9 mouse cellular contexts compared by ENCODE assay signal in the genomic region with DNA sequence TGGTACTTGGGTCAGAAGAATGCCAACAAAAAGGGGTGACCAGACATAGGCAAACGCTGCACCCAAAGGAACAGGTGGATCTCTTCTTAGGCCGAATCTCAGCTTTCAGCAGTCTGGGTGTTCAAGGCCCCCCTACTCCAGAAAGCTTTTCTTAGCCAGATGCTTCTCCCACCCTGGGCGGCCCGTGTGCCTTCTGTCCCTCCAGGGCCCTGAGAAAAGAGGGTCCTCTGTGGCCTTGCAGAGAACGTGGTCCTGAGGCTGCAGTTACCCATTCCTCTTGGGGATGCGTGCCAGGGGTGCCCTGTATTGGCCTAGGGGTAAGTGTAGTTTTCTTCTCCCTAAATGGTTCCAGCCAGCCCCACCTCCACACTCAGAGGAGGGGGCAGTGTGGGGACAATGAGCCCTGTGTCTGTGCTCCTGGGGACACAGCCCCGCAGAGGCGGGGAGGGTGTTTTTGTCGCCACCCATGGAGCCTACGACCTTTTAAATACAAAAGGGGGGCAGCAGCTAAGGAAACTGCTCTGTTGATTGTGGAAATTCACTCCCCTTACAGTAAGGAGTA. TPM values are rescaled to one million over a fixed set of nuclear protein-coding genes. Genes with fewer than 3 reads are reported as not detected.
DNase-seq lines count a peak whose midpoint lies in the region; ATAC-seq and TF ChIP-seq lines count a peak whose summit lies in the region.
"Had no signal": no experiment of that assay in that cellular context is flagged by ENCODE, and none has a peak within 500 bp of the region (broad histone marks: within the 10 kb centered on the region; RNA-seq: fewer than 3 reads in every experiment).

No protein-coding gene starts in this region.

- peak; percentile 77 for ATAC-seq in forebrain, embryonic 12.5 days (ENCODE audit: low FRiP score)
- peak; percentile 75 for ATAC-seq in neural tube, embryonic 14.5 days (ENCODE audit: low read depth)
- no peak for ATAC-seq in heart, embryonic 12.5 days (ENCODE audit: insufficient number of reproducible peaks, low FRiP score)

- H3K4me2 ChIP-seq in forebrain, embryonic 12.5 days, result peak overlapping the region; percentile 4
- no peak overlapping the region for H3K4me2 ChIP-seq in neural tube, embryonic 14.5 days (ENCODE audit: low read depth, low read length)
- no peak overlapping the region for H3K4me2 ChIP-seq in heart, embryonic 12.5 days
- H3K4me2 ChIP-seq: lung, embryonic 14.5 days had no signal

- 0 out of 2 replicates have a peak, but pooled peaks cover 4% of the 10 kb centered on the region for H3K27me3 ChIP-seq in forebrain, embryonic 12.5 days
- no peaks in the 10 kb centered on the region for H3K27me3 ChIP-seq in limb, embryonic 10.5 days (ENCODE audit: low read depth, poor library complexity, severe bottlenecking)
- no peaks in the 10 kb centered on the region for H3K27me3 ChIP-seq in neural tube, embryonic 14.5 days (ENCODE audit: control insufficient read depth, insufficient read depth, low read length)
- H3K27me3 ChIP-seq in heart, embryonic 12.5 days (replicated peaks), result peaks cover 42% of the 10 kb centered on the region

- no peak overlapping the region for H3K4me3 ChIP-seq in layer of hippocampus, adult 2 months
- H3K4me3 ChIP-seq in forebrain, embryonic 12.5 days (replicated peaks), result no peak overlapping the region
- peak overlapping the region; percentile 18; the same call in 1 of the 2 replicates for H3K4me3 ChIP-seq in limb, embryonic 10.5 days
- no peak overlapping the region for H3K4me3 ChIP-seq in neural tube, embryonic 14.5 days (ENCODE audit: low read depth, low read length)
- no peak overlapping the region for H3K4me3 ChIP-seq in heart, embryonic 12.5 days

- no peak for DNase-seq in layer of hippocampus, adult 2 months (ENCODE audit: low spot score in 2 of 2)
- DNase-seq in layer of hippocampus, adult 8-10 months (ENCODE audit: low spot score in 2 of 2), result no peak
- peak; percentile 50 for DNase-seq in limb, embryonic 10.5 days (ENCODE audit: low spot score)
- DNase-seq in adrenal gland, adult 18-20 months (ENCODE audit: low spot score in 2 of 2), result no peak
- DNase-seq in cerebellum, adult 8-10 months, result no peak

- H3K9me3 ChIP-seq in forebrain, embryonic 12.5 days, result no peaks in the 10 kb centered on the region
- H3K9me3 ChIP-seq in limb, embryonic 10.5 days (replicated peaks), result no peaks in the 10 kb centered on the region
- no peaks in the 10 kb centered on the region for H3K9me3 ChIP-seq in neural tube, embryonic 14.5 days (ENCODE audit: control insufficient read depth, low read length)
- no peaks in the 10 kb centered on the region for H3K9me3 ChIP-seq in heart, embryonic 12.5 days (replicated peaks)

- peaks cover 49% of the 10 kb centered on the region for H3K4me1 ChIP-seq in forebrain, embryonic 12.5 days
- peaks cover 77% of the 10 kb centered on the region for H3K4me1 ChIP-seq in limb, embryonic 10.5 days
- H3K4me1 ChIP-seq in neural tube, embryonic 14.5 days (ENCODE audit: control insufficient read depth, insufficient read depth, low read length), result peaks cover 18% of the 10 kb centered on the region
- peaks cover 39% of the 10 kb centered on the region for H3K4me1 ChIP-seq in heart, embryonic 12.5 days (replicated peaks)

- H3K36me3 ChIP-seq in forebrain, embryonic 12.5 days (replicated peaks), result no peaks in the 10 kb centered on the region
- H3K36me3 ChIP-seq in limb, embryonic 10.5 days, result peaks cover 76% of the 10 kb centered on the region
- H3K36me3 ChIP-seq in neural tube, embryonic 14.5 days (ENCODE audit: control insufficient read depth, insufficient read depth, low read length), result no peaks in the 10 kb centered on the region
- no peaks in the 10 kb centered on the region for H3K36me3 ChIP-seq in heart, embryonic 12.5 days

- no peak for TF ChIP-seq CTCF in layer of hippocampus, adult 2 months (conservative IDR thresholded peaks at IDR 0.05)

- 0 out of 2 replicates have a peak overlapping the region, but pooled peaks have one; percentile 36 for H3K9ac ChIP-seq in forebrain, embryonic 12.5 days
- no peak overlapping the region for H3K9ac ChIP-seq in neural tube, embryonic 14.5 days (replicated peaks; ENCODE audit: low read depth, low read length)
- H3K9ac ChIP-seq in heart, embryonic 12.5 days, result no peak overlapping the region
- H3K9ac ChIP-seq: lung, embryonic 14.5 days had no signal

- 28% methylated on average over 10 of the region's 10 CpGs for WGBS in forebrain, embryonic 12.5 days
- WGBS in limb, embryonic 10.5 days, result 36% methylated on average over 10 of the region's 10 CpGs
- WGBS in neural tube, embryonic 14.5 days, result 23% methylated on average over 10 of the region's 10 CpGs
- 51% methylated on average over 10 of the region's 10 CpGs for WGBS in heart, embryonic 12.5 days

- peak overlapping the region; percentile 73 for H3K27ac ChIP-seq in layer of hippocampus, adult 2 months
- peak overlapping the region; percentile 72 for H3K27ac ChIP-seq in forebrain, embryonic 12.5 days
- peak overlapping the region; percentile 90 for H3K27ac ChIP-seq in limb, embryonic 10.5 days
- H3K27ac ChIP-seq in neural tube, embryonic 14.5 days (ENCODE audit: low read depth, low read length), result peak overlapping the region; percentile 57
- no peak overlapping the region for H3K27ac ChIP-seq in heart, embryonic 12.5 days (ENCODE audit: poor library complexity, severe bottlenecking)

RNA-seq across cellular contexts. Expression of gene Pdlim4, which starts 10.7 kb away (rescaled TPM):
- 10 to 100 TPM; 13.4 to 14.3 TPM for total RNA-seq in layer of hippocampus, adult 2 months (2021)
- total RNA-seq in layer of hippocampus, adult 8-10 months (2022), result 10 to 100 TPM; 16.4 to 25.2 (median 21.2) TPM
- polyA plus RNA-seq in forebrain, embryonic 12.5 days (2016; fragmentation: Nextera tagmentation; extraction: Ambion mirVana), result 38.2 and 43.8 TPM in 2 replicates
- 160 and 171 TPM in 2 replicates for polyA plus RNA-seq in limb, embryonic 10.5 days (2016; fragmentation: Nextera tagmentation; extraction: Ambion mirVana)
- 26.5 and 33.1 TPM in 2 replicates for polyA plus RNA-seq in neural tube, embryonic 14.5 days (2014; fragmentation: Nextera tagmentation; extraction: Ambion mirVana)
- total RNA-seq in adrenal gland, adult 18-20 months (2021), result 1 to 10 TPM; 7.0 to 7.6 TPM
- 7.1 and 7.3 TPM in 2 replicates for polyA plus RNA-seq in heart, embryonic 12.5 days (2016; fragmentation: Nextera tagmentation; extraction: Ambion mirVana)

RNA-seq across cellular contexts. Expression of gene Slc22a4, which starts 30.2 kb away (rescaled TPM):
- 1 to 10 TPM; 5.9 to 6.9 TPM for total RNA-seq in layer of hippocampus, adult 2 months (2021)
- total RNA-seq in layer of hippocampus, adult 8-10 months (2022), result 10 to 100 TPM in 1 of 4 experiments, 1 to 10 TPM in 3; 7.8 to 14.1 (median 8.4) TPM
- 0.92 and 1.6 TPM in 2 replicates for polyA plus RNA-seq in forebrain, embryonic 12.5 days (2016; fragmentation: Nextera tagmentation; extraction: Ambion mirVana)
- 1.1 TPM in 2 replicates for polyA plus RNA-seq in limb, embryonic 10.5 days (2016; fragmentation: Nextera tagmentation; extraction: Ambion mirVana)
- 3.1 and 6.1 TPM in 2 replicates for polyA plus RNA-seq in neural tube, embryonic 14.5 days (2014; fragmentation: Nextera tagmentation; extraction: Ambion mirVana)
- total RNA-seq in adrenal gland, adult 18-20 months (2021), result 1 to 10 TPM; 7.4 to 7.8 TPM
- 4.0 and 4.3 TPM in 2 replicates for polyA plus RNA-seq in heart, embryonic 12.5 days (2016; fragmentation: Nextera tagmentation; extraction: Ambion mirVana)

RNA-seq across cellular contexts. Expression of gene P4ha2, which starts 41.8 kb away (rescaled TPM):
- 10 to 100 TPM; 18.6 to 28.7 TPM for total RNA-seq in layer of hippocampus, adult 2 months (2021)
- 10 to 100 TPM; 24.3 to 30.8 (median 26.7) TPM for total RNA-seq in layer of hippocampus, adult 8-10 months (2022)
- 10.5 and 12.7 TPM in 2 replicates for polyA plus RNA-seq in forebrain, embryonic 12.5 days (2016; fragmentation: Nextera tagmentation; extraction: Ambion mirVana)
- polyA plus RNA-seq in limb, embryonic 10.5 days (2016; fragmentation: Nextera tagmentation; extraction: Ambion mirVana), result 35.6 and 38.7 TPM in 2 replicates
- 10.1 and 12.8 TPM in 2 replicates for polyA plus RNA-seq in neural tube, embryonic 14.5 days (2014; fragmentation: Nextera tagmentation; extraction: Ambion mirVana)
- 10 to 100 TPM; 40.8 to 64.8 TPM for total RNA-seq in adrenal gland, adult 18-20 months (2021)
- 56.5 and 62.1 TPM in 2 replicates for polyA plus RNA-seq in heart, embryonic 12.5 days (2016; fragmentation: Nextera tagmentation; extraction: Ambion mirVana)
